Mouse (Mus musculus): Measurements from ENCODE around the gene Ddi2.

Gene Ddi2

GRCm38 (mm10) chr4:141658846-141659484 lies 64.3 kb downstream of the Ddi2 start:
- in situ Hi-C loops (cut with MboI; ENCODE audit: low sequenced_read_pairs): no loop called here

GRCm38 (mm10) chr4:141656932-141657331 lies 66.3 kb downstream of the Ddi2 start:
- in situ Hi-C loops (cut with MboI; ENCODE audit: low sequenced_read_pairs): no loop called here

- in situ Hi-C loops (cut with MboI; ENCODE audit: low sequenced_read_pairs): no loop called here
These were observed 67.2 kb downstream of the Ddi2 start for GRCm38 (mm10) chr4:141655908-141656608.

- in situ Hi-C loops (cut with MboI; ENCODE audit: low sequenced_read_pairs): no loop called here
These were observed 68.7 kb downstream of the Ddi2 start for GRCm38 (mm10) chr4:141654509-141654908.

- in situ Hi-C loops (cut with MboI; ENCODE audit: low sequenced_read_pairs): no loop called here
These were observed 69.4 kb downstream of the Ddi2 start for GRCm38 (mm10) chr4:141653813-141654212.

- in situ Hi-C loops (cut with MboI; ENCODE audit: low sequenced_read_pairs): no loop called here
These were observed 70.2 kb downstream of the Ddi2 start for GRCm38 (mm10) chr4:141653044-141653443.

GRCm38 (mm10) chr4:141651944-141652343 lies 71.3 kb downstream of the Ddi2 start:
- in situ Hi-C loops (cut with MboI; ENCODE audit: low sequenced_read_pairs): no loop called here

- in situ Hi-C loops (cut with MboI; ENCODE audit: low sequenced_read_pairs): no loop called here
These were observed 71.9 kb downstream of the Ddi2 start for GRCm38 (mm10) chr4:141651286-141651685.

- in situ Hi-C loops (cut with MboI; ENCODE audit: low sequenced_read_pairs): no loop called here
These were observed 74.0 kb downstream of the Ddi2 start for GRCm38 (mm10) chr4:141649244-141649643.

- in situ Hi-C loops (cut with MboI; ENCODE audit: low sequenced_read_pairs): no loop called here
These were observed 75.0 kb downstream of the Ddi2 start for GRCm38 (mm10) chr4:141648262-141648661.

- in situ Hi-C loops (cut with MboI; ENCODE audit: low sequenced_read_pairs): no loop called here
These were observed 76.0 kb downstream of the Ddi2 start for GRCm38 (mm10) chr4:141647187-141647586.

- in situ Hi-C loops (cut with MboI; ENCODE audit: low sequenced_read_pairs): no loop called here
These were observed 77.2 kb downstream of the Ddi2 start for GRCm38 (mm10) chr4:141645988-141646387.

GRCm38 (mm10) chr4:141643118-141643855 lies 79.9 kb downstream of the Ddi2 start:
- in situ Hi-C loops (cut with MboI; ENCODE audit: low sequenced_read_pairs): no loop called here

- in situ Hi-C loops (cut with MboI; ENCODE audit: low sequenced_read_pairs): no loop called here
These were observed 81.0 kb downstream of the Ddi2 start for GRCm38 (mm10) chr4:141641961-141642811.

GRCm38 (mm10) chr4:141641353-141641771 lies 81.9 kb downstream of the Ddi2 start:
- in situ Hi-C loops (cut with MboI; ENCODE audit: low sequenced_read_pairs): no loop called here

GRCm38 (mm10) chr4:141639474-141639873 lies 83.7 kb downstream of the Ddi2 start:
- in situ Hi-C loops (cut with MboI; ENCODE audit: low sequenced_read_pairs): no loop called here

GRCm38 (mm10) chr4:141636693-141637092 lies 86.5 kb downstream of the Ddi2 start:
- in situ Hi-C loops (cut with MboI; ENCODE audit: low sequenced_read_pairs): no loop called here

GRCm38 (mm10) chr4:141635991-141636390 lies 87.2 kb downstream of the Ddi2 start:
- in situ Hi-C loops (cut with MboI; ENCODE audit: low sequenced_read_pairs): no loop called here

- in situ Hi-C loops (cut with MboI; ENCODE audit: low sequenced_read_pairs): no loop called here
These were observed 90.9 kb downstream of the Ddi2 start for GRCm38 (mm10) chr4:141632111-141632873.

GRCm38 (mm10) chr4:141631250-141631649 lies 92.0 kb downstream of the Ddi2 start:
- in situ Hi-C loops (cut with MboI; ENCODE audit: low sequenced_read_pairs): no loop called here
